Mouse (Mus musculus) limb, embryonic 15.5 days (tissue): ENCODE results near the gene E130309D02Rik. TPM values are rescaled to one million over a fixed set of nuclear protein-coding genes. Genes with fewer than 3 reads are reported as not detected.

Experiments
- ATAC-seq: fragments of 200-750 bp; cut with Nextera tagmentation; 2 replicates; pipeline ENCODE4 v1.8.0; 2017; ENCODE audit warnings: low read depth, moderate TSS enrichment; ENCODE audit not compliant: insufficient number of reproducible peaks, low FRiP score, low TSS enrichment
- H3K27ac ChIP-seq: fragments of 300-500 bp; sonication (generic); 2 replicates; pipeline ENCODE4 v1.5.1; 2015; ENCODE audit warnings: moderate library complexity, mild to moderate bottlenecking, inconsistent platforms
- H3K27me3 ChIP-seq: fragments of 300-500 bp; sonication (generic); 2 replicates; pipeline ENCODE4 v1.6.1; 2015; ENCODE audit warnings: inconsistent platforms
- H3K36me3 ChIP-seq: fragments of 300-500 bp; sonication (generic); 2 replicates; pipeline ENCODE4 v1.6.1; 2015; ENCODE audit warnings: inconsistent platforms
- H3K4me1 ChIP-seq: fragments of 300-500 bp; sonication (generic); 2 replicates; pipeline ENCODE4 v1.6.1; 2015; ENCODE audit warnings: inconsistent platforms
- H3K4me2 ChIP-seq: fragments of 300-500 bp; sonication (generic); 2 replicates; pipeline ENCODE4 v1.6.1; 2015; ENCODE audit warnings: mild to moderate bottlenecking, inconsistent platforms
- H3K4me3 ChIP-seq: fragments of 300-500 bp; sonication (generic); 2 replicates; pipeline ENCODE4 v1.5.1; 2015; ENCODE audit warnings: mild to moderate bottlenecking, inconsistent platforms
- H3K9ac ChIP-seq: fragments of 300-500 bp; sonication (generic); 2 replicates; pipeline ENCODE4 v1.6.1; 2015; ENCODE audit warnings: inconsistent platforms
- H3K9me3 ChIP-seq: fragments of 300-500 bp; sonication (generic); 2 replicates; pipeline ENCODE4 v1.6.1; 2016; ENCODE audit warnings: inconsistent platforms
- WGBS: fragments of 180-500 bp; shearing (Covaris S2); methylation state at CpG from one replicate; pipeline ENCODE4 v1.1.7; 2015; 5-methylcytosine and 5-hydroxymethylcytosine counted together
- polyA plus RNA-seq: library from polyadenylated mRNA; unstranded; fragments of >200 nt; fragmentation: Nextera tagmentation; extraction: Ambion mirVana; gene quantifications from 2 replicates; pipeline ENCODE4 v1.2.1, GENCODE M21; 2015

The E130309D02Rik gene
- 28.5 and 33.2 TPM in 2 replicates for polyA plus RNA-seq

- peak within 1 kb of the TSS; percentile 91 for H3K4me3 ChIP-seq
- peak; percentile 75 for ATAC-seq
- peak within 1 kb of the TSS; percentile 90 for H3K27ac ChIP-seq
- H3K36me3 ChIP-seq, result peaks cover 75% of the 10 kb centered on the region
- peak within 1 kb of the TSS; percentile 89 for H3K9ac ChIP-seq
- H3K27me3 ChIP-seq, result no peaks in the 10 kb centered on the region
- H3K4me1 ChIP-seq, result peaks cover 24% of the 10 kb centered on the region
- H3K4me2 ChIP-seq, result peak within 1 kb of the TSS; percentile 82
- H3K9me3 ChIP-seq, result no peaks in the 10 kb centered on the region
- WGBS, result under 1% methylated on average over 93 of the region's 101 CpGs
Observed at GRCm38 (mm10) chr5:143314730-143315513, at the start of gene E130309D02Rik. Gene E130309D02Rik (minus strand): TSS chr5:143315360.

- peaks cover 62% of the 10 kb centered on the region for H3K27me3 ChIP-seq
- peak; percentile 17; the same call in 1 of the 2 replicates for ATAC-seq
Observed at GRCm38 (mm10) chr5:143363678-143364615, 48.8 kb upstream of the E130309D02Rik start.

GRCm38 (mm10) chr5:143361428-143361827 is 46.3 kb upstream of the E130309D02Rik start:
- no peak overlapping the region for H3K9ac ChIP-seq
- no peaks in the 10 kb centered on the region for H3K9me3 ChIP-seq
- H3K4me2 ChIP-seq, result no peak overlapping the region
- peaks cover 21% of the 10 kb centered on the region for H3K4me1 ChIP-seq
- no peaks in the 10 kb centered on the region for H3K36me3 ChIP-seq
- ATAC-seq, result no peak
- H3K27me3 ChIP-seq, result peaks cover 63% of the 10 kb centered on the region
- no peak overlapping the region for H3K27ac ChIP-seq
- H3K4me3 ChIP-seq, result no peak overlapping the region
- 43% methylated on average over 7 of the region's 7 CpGs for WGBS

More at GRCm38 (mm10) chr5:143363678-143364615, 48.8 kb upstream of the E130309D02Rik start:
- peak overlapping the region; percentile 44 for H3K9ac ChIP-seq
- no peak overlapping the region for H3K27ac ChIP-seq
- H3K4me1 ChIP-seq, result peaks cover 12% of the 10 kb centered on the region
- H3K9me3 ChIP-seq, result no peaks in the 10 kb centered on the region
- no peaks in the 10 kb centered on the region for H3K36me3 ChIP-seq
- H3K4me2 ChIP-seq, result peak overlapping the region; percentile 79
- WGBS, result under 1% methylated on average over 47 of the region's 47 CpGs
- H3K4me3 ChIP-seq, result peak overlapping the region; percentile 43

- no peak overlapping the region for H3K9ac ChIP-seq
- no peak overlapping the region for H3K27ac ChIP-seq
- WGBS, result 51% methylated on average over 5 of the region's 5 CpGs
- no peaks in the 10 kb centered on the region for H3K36me3 ChIP-seq
- H3K9me3 ChIP-seq, result no peaks in the 10 kb centered on the region
- no peak overlapping the region for H3K4me2 ChIP-seq
- no peak overlapping the region for H3K4me3 ChIP-seq
- H3K27me3 ChIP-seq, result peaks cover 60% of the 10 kb centered on the region
- H3K4me1 ChIP-seq, result peaks cover 21% of the 10 kb centered on the region
- no peak for ATAC-seq
Observed at GRCm38 (mm10) chr5:143360000-143360399, 44.8 kb upstream of the E130309D02Rik start.

- no peak overlapping the region for H3K4me2 ChIP-seq
- no peak overlapping the region for H3K4me3 ChIP-seq
- no peak overlapping the region for H3K9ac ChIP-seq
- peaks cover 18% of the 10 kb centered on the region for H3K4me1 ChIP-seq
- no peak overlapping the region for H3K27ac ChIP-seq
- H3K36me3 ChIP-seq, result no peaks in the 10 kb centered on the region
- peaks cover 53% of the 10 kb centered on the region for H3K27me3 ChIP-seq
- WGBS, result 26% methylated on average over 7 of the region's 7 CpGs
- ATAC-seq, result no peak
- no peaks in the 10 kb centered on the region for H3K9me3 ChIP-seq
Observed at GRCm38 (mm10) chr5:143359263-143359662, 44.1 kb upstream of the E130309D02Rik start.

- peak overlapping the region; percentile 41 for H3K4me2 ChIP-seq
- 4% methylated on average over 28 of the region's 28 CpGs for WGBS
- no peaks in the 10 kb centered on the region for H3K36me3 ChIP-seq
- H3K27ac ChIP-seq, result no peak overlapping the region
- H3K9me3 ChIP-seq, result no peaks in the 10 kb centered on the region
- no peak overlapping the region for H3K9ac ChIP-seq
- peaks cover 40% of the 10 kb centered on the region for H3K27me3 ChIP-seq
- H3K4me1 ChIP-seq, result peaks cover 9% of the 10 kb centered on the region
- H3K4me3 ChIP-seq, result peak overlapping the region; percentile 29
- ATAC-seq, result no peak
Observed at GRCm38 (mm10) chr5:143357564-143357963, 42.4 kb upstream of the E130309D02Rik start.

- Histone ChIP-seq H3K27ac (no peak within 1 kb of the TSS), H3K9ac (no peak within 1 kb of the TSS), H3K4me1 (peaks cover 9% of the 10 kb centered on the region), H3K9me3 (no peaks in the 10 kb centered on the region), H3K4me2 (peak within 1 kb of the TSS; percentile 41), H3K27me3 (peaks cover 36% of the 10 kb centered on the region), H3K36me3 (no peaks in the 10 kb centered on the region), H3K4me3 (peak within 1 kb of the TSS; percentile 29)
- WGBS, result 20% methylated on average over 17 of the region's 17 CpGs
- no peak for ATAC-seq
Observed at GRCm38 (mm10) chr5:143356686-143357388, 41.7 kb upstream of the E130309D02Rik start, which contains the start of gene Grid2ip. Gene Grid2ip (plus strand): TSS chr5:143357338.

GRCm38 (mm10) chr5:143356017-143356416 is 40.9 kb upstream of the E130309D02Rik start:
- WGBS, result 37% methylated on average over 5 of the region's 5 CpGs
- Histone ChIP-seq H3K4me3 (no peak overlapping the region), H3K4me2 (no peak overlapping the region), H3K9me3 (no peaks in the 10 kb centered on the region), H3K27me3 (peaks cover 36% of the 10 kb centered on the region), H3K9ac (no peak overlapping the region), H3K27ac (no peak overlapping the region), H3K4me1 (peaks cover 9% of the 10 kb centered on the region), H3K36me3 (no peaks in the 10 kb centered on the region)
- ATAC-seq, result no peak

- 71% methylated on average over 8 of the region's 8 CpGs for WGBS
- Histone ChIP-seq H3K27me3 (no peaks in the 10 kb centered on the region), H3K36me3 (no peaks in the 10 kb centered on the region)
Observed at GRCm38 (mm10) chr5:143346367-143346766, 31.2 kb upstream of the E130309D02Rik start.

GRCm38 (mm10) chr5:143339603-143340002 is 24.4 kb upstream of the E130309D02Rik start:
- no peak overlapping the region for H3K9ac ChIP-seq
- H3K27ac ChIP-seq, result no peak overlapping the region
- ATAC-seq, result no peak
- no peak overlapping the region for H3K4me2 ChIP-seq
- WGBS, result 49% methylated on average over 6 of the region's 6 CpGs
- no peaks in the 10 kb centered on the region for H3K27me3 ChIP-seq
- no peaks in the 10 kb centered on the region for H3K9me3 ChIP-seq
- H3K36me3 ChIP-seq, result no peaks in the 10 kb centered on the region
- H3K4me3 ChIP-seq, result no peak overlapping the region
- H3K4me1 ChIP-seq, result no peaks in the 10 kb centered on the region

More at GRCm38 (mm10) chr5:143346367-143346766, 31.2 kb upstream of the E130309D02Rik start:
- H3K4me2 ChIP-seq, result no peak overlapping the region
- no peak overlapping the region for H3K27ac ChIP-seq
- 0 out of 2 replicates have a peak, but pooled peaks cover 6% of the 10 kb centered on the region for H3K9me3 ChIP-seq
- no peak overlapping the region for H3K4me3 ChIP-seq
- H3K9ac ChIP-seq, result no peak overlapping the region
- no peak for ATAC-seq
- H3K4me1 ChIP-seq, result no peaks in the 10 kb centered on the region

- H3K4me2 ChIP-seq, result no peak overlapping the region
- H3K27me3 ChIP-seq, result no peaks in the 10 kb centered on the region
- no peak overlapping the region for H3K9ac ChIP-seq
- no peaks in the 10 kb centered on the region for H3K4me1 ChIP-seq
- WGBS, result 66% methylated on average over 6 of the region's 6 CpGs
- no peaks in the 10 kb centered on the region for H3K9me3 ChIP-seq
- H3K4me3 ChIP-seq, result no peak overlapping the region
- H3K27ac ChIP-seq, result no peak overlapping the region
- no peaks in the 10 kb centered on the region for H3K36me3 ChIP-seq
- no peak for ATAC-seq
Observed at GRCm38 (mm10) chr5:143336559-143336958, 21.4 kb upstream of the E130309D02Rik start.
